Mouse (Mus musculus) liver, embryonic 16.5 days (tissue): ENCODE measurements around the gene St8sia1. TPM values are rescaled to one million over a fixed set of nuclear protein-coding genes. Genes with fewer than 3 reads are reported as not detected.
A peak's percentile ranks its signal among the peaks of the same experiment; 100 is the strongest.

Experiments
- ATAC-seq: fragments of 200-750 bp; cut with Nextera tagmentation; 2 replicates; pipeline ENCODE4 v1.8.0; 2017; ENCODE audit warnings: low read depth, mild to moderate bottlenecking, moderate number of reproducible peaks, moderate library complexity
- H3K27ac ChIP-seq: fragments of 300-500 bp; sonication (generic); 2 replicates; pipeline ENCODE4 v1.5.1; 2014; ENCODE audit warnings: mild to moderate bottlenecking, low read length
- H3K27me3 ChIP-seq: fragments of 300-500 bp; sonication (generic); 2 replicates; pipeline ENCODE4 v1.6.1; 2014; ENCODE audit warnings: low read depth, low read length, mixed read lengths; ENCODE audit not compliant: control insufficient read depth, insufficient read depth
- H3K36me3 ChIP-seq: fragments of 300-500 bp; sonication (generic); 2 replicates; pipeline ENCODE4 v1.6.1; 2014; ENCODE audit warnings: mild to moderate bottlenecking; ENCODE audit not compliant: control insufficient read depth, insufficient read depth
- H3K4me1 ChIP-seq: fragments of 300-500 bp; sonication (generic); 2 replicates; pipeline ENCODE4 v1.6.1; 2014; ENCODE audit warnings: low read depth, low read length, mixed read lengths; ENCODE audit not compliant: control insufficient read depth
- H3K4me2 ChIP-seq: fragments of 300-500 bp; sonication (generic); 2 replicates; pipeline ENCODE4 v1.6.1; 2014; ENCODE audit warnings: low read depth, low read length, mixed read lengths
- H3K4me3 ChIP-seq: fragments of 300-500 bp; sonication (generic); 2 replicates; pipeline ENCODE4 v1.5.1; 2014; ENCODE audit warnings: low read depth, mild to moderate bottlenecking, low read length
- H3K9ac ChIP-seq: fragments of 300-500 bp; sonication (generic); 2 replicates; pipeline ENCODE4 v1.6.1; 2014; ENCODE audit warnings: low read depth, low read length
- H3K9me3 ChIP-seq: fragments of 300-500 bp; sonication (generic); replicated peaks from 2 replicates; pipeline ENCODE4 v1.6.1; 2016; ENCODE audit warnings: low read length; ENCODE audit not compliant: control insufficient read depth
- WGBS: fragments of 180-500 bp; shearing (Covaris S2); extraction: QIAGEN DNeasy Blood & Tissue Kit; methylation state at CpG from one replicate; pipeline ENCODE4 v1.1.7; 2014; ENCODE audit not compliant: insufficient replicate concordance; 5-methylcytosine and 5-hydroxymethylcytosine counted together
- polyA plus RNA-seq: library from polyadenylated mRNA; unstranded; fragments of >200 nt; fragmentation: Nextera tagmentation; extraction: Ambion mirVana; gene quantifications from 2 replicates; pipeline ENCODE4 v1.2.1, GENCODE M21; 2015

St8sia1 gene
- polyA plus RNA-seq, 1 experiment from 2014 or later = 0.05 TPM

DNA sequence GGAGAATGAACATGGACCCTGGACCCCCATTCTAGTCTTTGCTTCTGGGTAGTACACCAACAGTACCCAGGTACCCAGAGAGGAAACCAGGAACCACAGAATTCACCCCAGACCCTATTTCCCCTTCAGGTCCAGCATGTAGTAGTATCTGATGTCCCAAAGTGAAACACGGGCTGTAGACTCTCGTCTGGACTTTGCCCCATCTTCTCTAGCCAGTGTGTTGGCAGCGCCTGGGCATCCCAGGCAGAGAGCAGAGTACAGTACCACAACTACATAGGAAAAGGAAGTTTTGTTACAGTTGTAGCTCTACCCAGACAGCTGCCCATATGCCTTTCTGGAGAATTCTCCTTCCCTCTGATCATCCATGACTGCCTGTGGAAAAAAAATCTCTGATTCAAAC is 134.0 kb downstream of the St8sia1 start:
- Histone ChIP-seq H3K9me3 (no peaks in the 10 kb centered on the region), H3K4me1 (peaks cover 3% of the 10 kb centered on the region; the same call in 1 of the 2 replicates), H3K4me3 (no peak overlapping the region), H3K4me2 (no peak overlapping the region), H3K9ac (no peak overlapping the region), H3K27ac (no peak overlapping the region), H3K27me3 (no peaks in the 10 kb centered on the region), H3K36me3 (no peaks in the 10 kb centered on the region)
- WGBS = 53% methylated on average over 3 of the region's 3 CpGs
- no peak for ATAC-seq

DNA sequence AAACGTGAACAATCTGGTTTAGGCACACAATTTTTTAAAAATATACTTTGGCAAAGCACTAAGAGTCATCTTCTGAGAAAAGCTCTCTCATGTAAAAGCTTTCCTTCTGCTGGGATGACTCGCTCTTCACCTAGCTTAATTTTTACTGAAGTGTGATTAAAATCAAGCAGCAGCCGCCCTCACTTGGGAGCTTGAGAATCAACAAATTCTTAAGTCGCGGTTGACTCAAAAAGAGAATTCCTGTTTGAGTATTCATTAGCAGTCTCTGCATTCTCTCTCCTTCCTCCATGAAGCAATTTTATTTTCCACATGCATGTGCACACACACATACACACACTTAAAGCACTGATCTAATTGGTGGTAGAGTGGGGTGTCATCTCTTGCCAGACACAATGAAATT is 138.8 kb downstream of the St8sia1 start:
- WGBS = 71% methylated on average over 5 of the region's 5 CpGs
- no peak for ATAC-seq

GRCm38 (mm10) chr6:142823008-142823787 is 141.1 kb downstream of the St8sia1 start:
- H3K9me3 ChIP-seq = no peaks in the 10 kb centered on the region
- H3K4me1 ChIP-seq = no peaks in the 10 kb centered on the region
- H3K9ac ChIP-seq = no peak overlapping the region
- no peak for ATAC-seq
- no peak overlapping the region for H3K27ac ChIP-seq
- WGBS = 45% methylated on average over 5 of the region's 5 CpGs
- no peaks in the 10 kb centered on the region for H3K36me3 ChIP-seq
- no peak overlapping the region for H3K4me2 ChIP-seq
- H3K27me3 ChIP-seq = no peaks in the 10 kb centered on the region
- H3K4me3 ChIP-seq = no peak overlapping the region

More for the DNA sequence above, 138.8 kb downstream of the St8sia1 start:
- no peaks in the 10 kb centered on the region for H3K36me3 ChIP-seq
- no peak overlapping the region for H3K9ac ChIP-seq
- no peak overlapping the region for H3K4me2 ChIP-seq
- H3K4me1 ChIP-seq = no peaks in the 10 kb centered on the region
- H3K4me3 ChIP-seq = no peak overlapping the region
- no peak overlapping the region for H3K27ac ChIP-seq
- H3K9me3 ChIP-seq = no peaks in the 10 kb centered on the region
- H3K27me3 ChIP-seq = no peaks in the 10 kb centered on the region

DNA sequence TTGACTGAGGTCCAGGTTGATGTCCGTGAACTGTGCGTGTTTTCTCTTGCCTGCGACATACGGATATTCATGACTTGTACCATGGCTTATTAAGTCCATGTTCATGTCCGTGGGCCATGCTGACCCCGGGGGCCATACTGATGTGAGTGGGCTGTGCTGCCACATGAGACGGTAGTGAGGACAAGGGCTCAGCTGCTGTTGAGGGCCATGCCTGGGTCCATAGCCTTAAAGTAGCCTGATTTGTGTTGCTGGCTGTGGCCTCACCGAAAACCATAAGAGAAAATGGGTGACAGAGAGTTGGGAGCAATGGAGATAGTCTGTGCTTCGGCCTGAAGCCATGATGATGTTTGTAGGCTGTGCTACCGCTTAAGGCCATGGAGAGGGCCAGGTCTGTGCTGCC is 145.9 kb downstream of the St8sia1 start:
- Histone ChIP-seq H3K4me1 (no peaks in the 10 kb centered on the region), H3K4me3 (no peak overlapping the region), H3K9ac (no peak overlapping the region), H3K27me3 (no peaks in the 10 kb centered on the region), H3K27ac (no peak overlapping the region), H3K9me3 (no peaks in the 10 kb centered on the region), H3K36me3 (no peaks in the 10 kb centered on the region), H3K4me2 (no peak overlapping the region)
- ATAC-seq = no peak
- WGBS = 69% methylated on average over 10 of the region's 10 CpGs

DNA sequence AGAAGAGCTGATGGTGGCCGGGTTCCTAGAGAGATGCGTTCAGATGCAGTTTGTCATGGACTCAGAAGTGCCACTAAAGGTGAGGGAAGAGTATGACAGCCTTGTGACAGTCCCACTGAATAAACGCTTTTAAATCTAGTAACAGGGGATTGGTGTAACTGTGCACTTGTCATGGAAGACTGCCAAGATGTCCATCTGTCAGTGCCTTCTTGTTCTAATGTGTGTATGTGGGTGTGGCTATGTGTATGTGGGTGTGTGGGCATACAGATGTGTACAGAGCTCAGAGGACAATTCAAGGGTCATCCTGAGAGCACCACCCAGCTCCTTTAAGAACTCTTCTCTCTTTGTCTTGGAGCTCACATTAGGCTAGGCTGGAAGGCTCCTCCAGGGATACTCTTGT is 148.7 kb downstream of the St8sia1 start:
- no peak for ATAC-seq
- Histone ChIP-seq H3K9me3 (no peaks in the 10 kb centered on the region), H3K9ac (no peak overlapping the region), H3K4me1 (no peaks in the 10 kb centered on the region), H3K36me3 (no peaks in the 10 kb centered on the region), H3K27ac (no peak overlapping the region), H3K4me2 (no peak overlapping the region), H3K4me3 (no peak overlapping the region), H3K27me3 (no peaks in the 10 kb centered on the region)
- 58% methylated on average over 3 of the region's 3 CpGs for WGBS

DNA sequence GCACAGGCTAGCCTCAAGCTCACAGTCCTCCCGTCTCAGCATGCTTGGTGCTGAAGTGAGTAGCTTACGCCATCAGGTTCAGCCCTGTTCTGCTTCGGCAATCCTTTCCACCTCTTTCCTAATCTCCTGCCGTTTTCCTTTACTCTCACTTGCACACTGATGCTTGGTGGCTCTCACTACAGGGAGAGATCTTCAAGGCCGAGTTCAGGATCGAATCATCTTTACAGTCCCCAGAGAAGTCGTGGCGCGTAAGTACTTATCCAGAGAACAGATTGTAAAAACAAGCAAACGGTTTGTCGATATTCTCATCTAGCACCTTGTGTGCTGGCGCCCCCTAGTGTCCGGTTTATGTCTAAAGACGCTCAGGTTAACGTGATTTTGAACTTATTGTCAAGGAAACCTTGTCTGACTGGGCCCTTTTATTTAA is 149.7 kb downstream of the St8sia1 start:
- peak; percentile 30; the same call in 1 of the 2 replicates for ATAC-seq
- no peaks in the 10 kb centered on the region for H3K27me3 ChIP-seq
- no peak overlapping the region for H3K27ac ChIP-seq
- H3K4me3 ChIP-seq = peak overlapping the region; percentile 51
- no peaks in the 10 kb centered on the region for H3K36me3 ChIP-seq
- peak overlapping the region; percentile 58 for H3K4me2 ChIP-seq
- H3K9me3 ChIP-seq = no peaks in the 10 kb centered on the region
- 7% methylated on average over 15 of the region's 15 CpGs for WGBS
- H3K4me1 ChIP-seq = no peaks in the 10 kb centered on the region
- peak overlapping the region; percentile 23; the same call in 1 of the 2 replicates for H3K9ac ChIP-seq

- 51% methylated on average over 10 of the region's 10 CpGs for WGBS
- peak overlapping the region; percentile 51; the same call in 1 of the 2 replicates for H3K4me3 ChIP-seq
- no peak overlapping the region for H3K9ac ChIP-seq
- no peaks in the 10 kb centered on the region for H3K27me3 ChIP-seq
- no peaks in the 10 kb centered on the region for H3K36me3 ChIP-seq
- peak; percentile 47 for ATAC-seq
- H3K27ac ChIP-seq = no peak overlapping the region
- no peaks in the 10 kb centered on the region for H3K4me1 ChIP-seq
- H3K9me3 ChIP-seq = no peaks in the 10 kb centered on the region
- peak overlapping the region; percentile 58 for H3K4me2 ChIP-seq
Observed at GRCm38 (mm10) chr6:142814011-142814410, 150.2 kb downstream of the St8sia1 start.

GRCm38 (mm10) chr6:142812969-142813368 is 151.3 kb downstream of the St8sia1 start:
- no peaks in the 10 kb centered on the region for H3K27me3 ChIP-seq
- no peak overlapping the region for H3K27ac ChIP-seq
- WGBS = 38% methylated on average over 5 of the region's 5 CpGs
- no peak overlapping the region for H3K9ac ChIP-seq
- H3K36me3 ChIP-seq = no peaks in the 10 kb centered on the region
- no peaks in the 10 kb centered on the region for H3K4me1 ChIP-seq
- no peak overlapping the region for H3K4me2 ChIP-seq
- ATAC-seq = no peak
- no peaks in the 10 kb centered on the region for H3K9me3 ChIP-seq
- H3K4me3 ChIP-seq = no peak overlapping the region

DNA sequence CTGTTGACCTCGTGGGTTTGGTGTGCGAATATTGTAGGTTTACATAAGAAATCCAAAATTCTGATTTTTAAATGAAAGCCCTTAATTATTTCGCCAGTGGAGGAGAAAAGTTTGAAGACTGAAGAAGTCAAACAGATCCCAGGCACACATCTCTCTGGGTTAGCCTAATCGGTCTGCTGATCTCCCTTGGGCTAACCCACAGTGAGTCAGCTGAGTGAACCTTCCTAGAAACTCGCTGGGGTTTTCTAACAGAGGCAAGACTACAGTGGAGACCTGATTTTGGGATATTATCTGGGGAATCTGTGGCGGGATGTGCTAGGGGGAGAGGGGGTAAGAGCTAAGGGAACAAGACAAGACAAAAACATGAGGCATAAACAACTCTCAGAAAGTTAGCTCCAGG is 154.0 kb downstream of the St8sia1 start:
- WGBS = 26% methylated on average over 6 of the region's 6 CpGs
- H3K36me3 ChIP-seq = no peaks in the 10 kb centered on the region
- no peak overlapping the region for H3K4me2 ChIP-seq
- ATAC-seq = no peak
- no peak overlapping the region for H3K9ac ChIP-seq
- H3K27me3 ChIP-seq = no peaks in the 10 kb centered on the region
- no peak overlapping the region for H3K27ac ChIP-seq
- H3K4me1 ChIP-seq = peaks cover 3% of the 10 kb centered on the region; the same call in 1 of the 2 replicates
- no peaks in the 10 kb centered on the region for H3K9me3 ChIP-seq
- no peak overlapping the region for H3K4me3 ChIP-seq
